7 mouse cellular contexts compared by ENCODE assay signal in genomic region chr12:89106029-89106733, GRCm38 (mm10).
DNase-seq lines count a peak whose midpoint lies in the region; ATAC-seq lines count a peak whose summit lies in the region.

No protein-coding gene starts in this region.

- WGBS in midbrain, embryonic 11.5 days: 11% methylated on average over 9 of the region's 9 CpGs
- 15% methylated on average over 9 of the region's 9 CpGs for WGBS in stomach, embryonic 16.5 days

- H3K9ac ChIP-seq in midbrain, embryonic 11.5 days (ENCODE audit: low read length): no peak overlapping the region
- no peak overlapping the region for H3K9ac ChIP-seq in stomach, embryonic 16.5 days (ENCODE audit: low read length)

- H3K27ac ChIP-seq in midbrain, embryonic 11.5 days (ENCODE audit: low read depth, low read length): no peak overlapping the region
- H3K27ac ChIP-seq in stomach, embryonic 16.5 days (ENCODE audit: low read length): no peak overlapping the region

- no peak overlapping the region; the same call in 1 of the 2 replicates for H3K4me2 ChIP-seq in midbrain, embryonic 11.5 days
- 0 out of 2 replicates have a peak overlapping the region, but pooled peaks have one; percentile 21 for H3K4me2 ChIP-seq in stomach, embryonic 16.5 days (ENCODE audit: low read depth, low read length)

- intact Hi-C loops in left cerebral cortex, postnatal 25 days (cut with DNase I): loop anchor here (2.0 to 5.0 kb wide), 3 partner anchors 113 to 699 kb away; no protein-coding TSS in a partner anchor

- no peaks in the 10 kb centered on the region for H3K36me3 ChIP-seq in midbrain, embryonic 11.5 days (ENCODE audit: control insufficient read depth, insufficient read depth, low read length)
- no peaks in the 10 kb centered on the region for H3K36me3 ChIP-seq in stomach, embryonic 16.5 days (ENCODE audit: control insufficient read depth, insufficient read depth, low read length)

- ATAC-seq in midbrain, embryonic 11.5 days (ENCODE audit: low FRiP score): peak; percentile 96
- no peak for ATAC-seq in stomach, embryonic 16.5 days (ENCODE audit: insufficient read depth, low FRiP score)

- peak; percentile 45 to 64 for DNase-seq in adrenal gland, adult 18-20 months (ENCODE audit: low spot score in 2 of 2)
- DNase-seq in cerebellum, postnatal 10 days: peak; percentile 96
- DNase-seq in frontal cortex, postnatal 14 days (ENCODE audit: low spot score in 2 of 2): peak; percentile 70 to 79
- DNase-seq in kidney, adult 11 months: peak; percentile 28
- DNase-seq in left cerebral cortex, postnatal 25 days (ENCODE audit: low spot score in 2 of 2): peak; percentile 83 to 90
- peak; percentile 96 for DNase-seq in midbrain, embryonic 11.5 days (ENCODE audit: low spot score, missing footprints)

- no peaks in the 10 kb centered on the region for H3K27me3 ChIP-seq in midbrain, embryonic 11.5 days (ENCODE audit: control insufficient read depth, insufficient read depth, low read length)
- H3K27me3 ChIP-seq in stomach, embryonic 16.5 days (ENCODE audit: control insufficient read depth, insufficient read depth, low read length): no peaks in the 10 kb centered on the region

- no peaks in the 10 kb centered on the region for H3K9me3 ChIP-seq in midbrain, embryonic 11.5 days (ENCODE audit: control insufficient read depth, low read length)
- no peaks in the 10 kb centered on the region for H3K9me3 ChIP-seq in stomach, embryonic 16.5 days (replicated peaks; ENCODE audit: control insufficient read depth, low read length)

- H3K4me1 ChIP-seq in midbrain, embryonic 11.5 days (ENCODE audit: control insufficient read depth, insufficient read depth, low read length): no peaks in the 10 kb centered on the region
- no peaks in the 10 kb centered on the region for H3K4me1 ChIP-seq in stomach, embryonic 16.5 days (ENCODE audit: control insufficient read depth, insufficient read depth, low read length)

- H3K4me3 ChIP-seq in midbrain, embryonic 11.5 days (ENCODE audit: low read depth, low read length): no peak overlapping the region
- 0 out of 2 replicates have a peak overlapping the region, but pooled peaks have one; percentile 16 for H3K4me3 ChIP-seq in stomach, embryonic 16.5 days (replicated peaks; ENCODE audit: low read length)

Comparison
In these comparisons a context has a peak if more than half of its experiments do, and no peak if none do; other contexts are left out.
1. DNase-seq: peak in every context shown above with its lines; median percentile 96 in cerebellum, postnatal 10 days; 96 in midbrain, embryonic 11.5 days; 86 in left cerebral cortex, postnatal 25 days; 74 in frontal cortex, postnatal 14 days; 54 in adrenal gland, adult 18-20 months; 28 in kidney, adult 11 months.